Mouse (Mus musculus) heart, adult 2 months (tissue): ENCODE measurements at regions not wholly inside any gene's neighbourhood (a gene's known extent, or its start where the extent isn't known, plus 50 kb on each side); places are given as distances from the start of the nearest gene placed in this dataset.

Experiments
- CTCF ChIP-seq: fragments of 200-600 bp; IDR thresholded peaks from 2 replicates; pipeline ENCODE4 v1.8.1; 2022; ENCODE audit warnings: antibody characterized with exemption, mild to moderate bottlenecking, moderate library complexity
- EP300 ChIP-seq: fragments of 200-500 bp; IDR thresholded peaks from 2 replicates; pipeline ENCODE4 v1.6.1; 2011; ENCODE audit warnings: low read depth, low read length, control low read depth; ENCODE audit not compliant: insufficient read depth
- POLR2A ChIP-seq: fragments of 200-500 bp; IDR thresholded peaks from 2 replicates; pipeline ENCODE4 v1.6.1; 2011; ENCODE audit warnings: mild to moderate bottlenecking, low read depth, low read length, control low read depth; ENCODE audit not compliant: insufficient read depth

DNA sequence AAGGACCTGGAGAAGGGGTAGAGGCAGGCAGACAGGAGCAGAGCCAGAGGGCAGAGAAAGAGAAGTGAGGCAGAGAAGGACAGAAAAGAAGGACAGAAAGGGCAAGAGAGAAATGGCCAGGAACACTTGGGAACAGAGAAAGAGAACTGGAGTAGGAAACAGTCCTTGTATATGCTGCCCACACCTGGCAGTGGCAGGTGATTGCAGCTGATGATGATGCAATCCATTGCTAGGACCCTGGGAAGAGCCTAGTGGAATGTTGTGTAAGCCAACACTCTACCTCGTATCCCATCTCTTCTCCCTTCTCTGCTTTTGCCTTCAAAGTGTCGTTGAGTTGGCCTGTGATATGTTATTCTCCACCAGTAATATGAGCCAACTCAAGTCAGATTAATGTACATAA lies 1195.9 kb downstream of the 9330182O14Rik start:
- TF ChIP-seq CTCF (no peak), EP300 (no peak), POLR2A (no peak)
